Comparison of ENCODE assay signal across 8 mouse cellular contexts in the genomic region with DNA sequence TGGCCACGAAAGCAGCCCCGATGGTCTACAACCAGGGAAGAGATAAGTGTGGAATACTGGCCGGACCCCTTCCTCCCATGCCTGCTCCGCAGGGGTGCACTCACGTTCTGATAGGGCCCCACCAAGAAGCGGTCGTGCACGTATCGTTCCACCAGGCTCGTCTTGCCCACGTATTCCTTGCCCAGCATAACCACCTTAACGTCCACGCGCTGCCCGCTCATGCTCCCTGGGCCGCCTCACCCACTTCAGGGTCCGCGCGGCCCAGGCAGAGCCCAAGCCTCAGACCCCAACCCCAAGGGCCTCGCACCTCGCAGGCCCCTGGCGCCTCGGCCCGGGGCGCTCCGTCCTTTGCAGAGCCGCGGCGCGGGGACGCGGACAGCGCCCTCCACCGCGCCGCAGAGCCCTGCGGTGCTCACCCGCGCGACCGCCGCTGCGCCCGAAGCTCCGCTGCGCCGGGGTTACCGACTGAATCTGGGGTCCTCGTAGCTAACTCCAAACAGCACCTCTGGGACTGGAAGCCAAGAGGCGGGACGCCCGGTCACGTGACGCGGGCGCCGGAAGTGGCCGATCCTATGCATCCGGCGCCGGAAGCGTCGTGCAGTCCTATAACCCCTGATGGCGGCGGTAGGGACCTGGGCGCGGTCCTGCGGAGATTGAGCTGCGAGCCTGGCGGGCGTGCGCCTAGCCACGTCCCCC. TPM values are rescaled to one million over a fixed set of nuclear protein-coding genes. Genes with fewer than 3 reads are reported as not detected.
DNase-seq lines count a peak whose midpoint lies in the region; ATAC-seq and TF ChIP-seq lines count a peak whose summit lies in the region.

A gene (minus strand): TSS at position 513 of the 696 bp plus-strand sequence.

- peaks cover 34% of the 10 kb centered on the region for H3K4me1 ChIP-seq in heart, embryonic 10.5 days
- peaks cover 43% of the 10 kb centered on the region for H3K4me1 ChIP-seq in kidney, embryonic 15.5 days
- H3K4me1 ChIP-seq in liver, embryonic 11.5 days (replicated peaks; ENCODE audit: control insufficient read depth, insufficient read depth, low read length): peaks cover 18% of the 10 kb centered on the region

- peak within 1 kb of the TSS; percentile 92 for H3K4me3 ChIP-seq in C2C12 (ENCODE audit: insufficient read depth, poor library complexity, severe bottlenecking)
- H3K4me3 ChIP-seq in heart, embryonic 10.5 days: peak within 1 kb of the TSS; percentile 88
- peak within 1 kb of the TSS; percentile 83 for H3K4me3 ChIP-seq in kidney, embryonic 15.5 days (replicated peaks)
- H3K4me3 ChIP-seq in liver, embryonic 11.5 days (ENCODE audit: low read depth, low read length): peak within 1 kb of the TSS; percentile 94
- peak within 1 kb of the TSS; percentile 91 for H3K4me3 ChIP-seq in myocyte

- peak; percentile 92 for ATAC-seq in erythroblast, adult 5-6 weeks (replicated peaks; ENCODE audit: low FRiP score, poor library complexity, severe bottlenecking)
- peak; percentile 90 for ATAC-seq in kidney, embryonic 15.5 days (replicated peaks; ENCODE audit: low FRiP score)
- ATAC-seq in liver, embryonic 11.5 days (replicated peaks; ENCODE audit: low FRiP score): peak; percentile 93

- no peaks in the 10 kb centered on the region for H3K9me3 ChIP-seq in heart, embryonic 10.5 days
- H3K9me3 ChIP-seq in kidney, embryonic 15.5 days (replicated peaks): no peaks in the 10 kb centered on the region
- no peaks in the 10 kb centered on the region for H3K9me3 ChIP-seq in liver, embryonic 11.5 days (ENCODE audit: control insufficient read depth, low read length)

- H3K79me2 ChIP-seq in C2C12 (ENCODE audit: control insufficient read depth, insufficient read depth) (peaks cover 52% of the 10 kb centered on the region), myocyte (ENCODE audit: control insufficient read depth, insufficient read depth) (peaks cover 44% of the 10 kb centered on the region)

- peaks cover 49% of the 10 kb centered on the region for H3K36me3 ChIP-seq in C2C12 (ENCODE audit: control insufficient read depth, insufficient read depth)
- H3K36me3 ChIP-seq in heart, embryonic 10.5 days: peaks cover 72% of the 10 kb centered on the region
- H3K36me3 ChIP-seq in kidney, embryonic 15.5 days: peaks cover 77% of the 10 kb centered on the region
- H3K36me3 ChIP-seq in liver, embryonic 11.5 days (ENCODE audit: control insufficient read depth, insufficient read depth, low read length): peaks cover 40% of the 10 kb centered on the region
- H3K36me3 ChIP-seq in myocyte (ENCODE audit: control insufficient read depth, insufficient read depth): peaks cover 8% of the 10 kb centered on the region

- H3K27me3 ChIP-seq in C2C12 (ENCODE audit: control insufficient read depth, insufficient read depth, insufficient read length) (no peaks in the 10 kb centered on the region), myocyte (ENCODE audit: control insufficient read depth, insufficient read depth, insufficient read length) (no peaks in the 10 kb centered on the region)
- H3K27me3 ChIP-seq in heart, embryonic 10.5 days (ENCODE audit: insufficient read depth, poor library complexity, severe bottlenecking): no peaks in the 10 kb centered on the region
- H3K27me3 ChIP-seq in kidney, embryonic 15.5 days: no peaks in the 10 kb centered on the region
- no peaks in the 10 kb centered on the region for H3K27me3 ChIP-seq in liver, embryonic 11.5 days (replicated peaks; ENCODE audit: control insufficient read depth, insufficient read depth, low read length)

- whole genome bisulfite sequencing in heart, embryonic 10.5 days: under 1% methylated on average over 73 of the region's 73 CpGs
- WGBS in kidney, embryonic 15.5 days: under 1% methylated on average over 73 of the region's 73 CpGs
- WGBS in liver, embryonic 11.5 days: under 1% methylated on average over 72 of the region's 73 CpGs

- H3K4me2 ChIP-seq in kidney, embryonic 15.5 days: peak within 1 kb of the TSS; percentile 92
- peak within 1 kb of the TSS; percentile 99 for H3K4me2 ChIP-seq in liver, embryonic 11.5 days
- peak within 1 kb of the TSS; percentile 91 for H3K4me2 ChIP-seq in myocyte (ENCODE audit: low read depth)

- peak; percentile 91 for DNase-seq in brain, adult 2 months (ENCODE audit: low read depth, low spot score)
- DNase-seq in heart, embryonic 10.5 days (ENCODE audit: low spot score): peak; percentile 95
- peak; percentile 86 for DNase-seq in liver, embryonic 11.5 days (ENCODE audit: low spot score)
- DNase-seq in spleen, postnatal 4 days (ENCODE audit: low spot score in 2 of 2): peak; percentile 87 to 94

- H3K27ac ChIP-seq in heart, embryonic 10.5 days: peak within 1 kb of the TSS; percentile 96
- H3K27ac ChIP-seq in kidney, embryonic 15.5 days: peak within 1 kb of the TSS; percentile 82
- H3K27ac ChIP-seq in liver, embryonic 11.5 days (ENCODE audit: low read depth, low read length): peak within 1 kb of the TSS; percentile 72

- peak within 1 kb of the TSS; percentile 92 for H3ac ChIP-seq in C2C12 (ENCODE audit: control insufficient read depth, insufficient read length, low read depth)
- peak within 1 kb of the TSS; percentile 86 for H3ac ChIP-seq in myocyte (ENCODE audit: control insufficient read depth, insufficient read length)

- peaks cover 34% of the 10 kb centered on the region for H3K79me3 ChIP-seq in C2C12 (ENCODE audit: low read depth)

- no peak for TF ChIP-seq CTCF in C2C12 (IDR thresholded peaks at IDR 0.05; ENCODE audit: control insufficient read depth, insufficient read depth, insufficient read length)

- peak within 1 kb of the TSS; percentile 92 for H3K9ac ChIP-seq in kidney, embryonic 15.5 days
- H3K9ac ChIP-seq in liver, embryonic 11.5 days (ENCODE audit: low read depth, low read length): peak within 1 kb of the TSS; percentile 97

- peak; percentile 96 for TF ChIP-seq POLR2A in myocyte (IDR thresholded peaks at IDR 0.05; ENCODE audit: insufficient read length, low read depth)

TF ChIP-seq in C2C12, 6 proteins besides CTCF, POLR2A, EP300 and RAD21:
- TF ChIP-seq FOSL1 (IDR thresholded peaks at IDR 0.05; ENCODE audit: insufficient read depth, low read length, poor library complexity, severe bottlenecking) (no peak), USF1 (IDR thresholded peaks at IDR 0.05; ENCODE audit: low read depth) (peak; percentile 97), CEBPB (IDR thresholded peaks at IDR 0.05; ENCODE audit: low read depth) (no peak)
TF ChIP-seq in C2C12: peak in this region for 1.

TF ChIP-seq in myocyte, 11 proteins besides CTCF, POLR2A, EP300 and RAD21:
- TF ChIP-seq TCF3 (IDR thresholded peaks at IDR 0.05; ENCODE audit: insufficient read length, low read depth) (no peak), MYOD1 (IDR thresholded peaks at IDR 0.05; ENCODE audit: control insufficient read depth in 1 of 3, insufficient read length in 2 of 3, low read depth in 2 of 3) (peak in 1 of 3 experiments; percentile 9), USF1 (IDR thresholded peaks at IDR 0.05; ENCODE audit: low read depth) (peak; percentile 96), POLR2AphosphoS2 (IDR thresholded peaks at IDR 0.05; ENCODE audit: insufficient read length, low read depth) (peak; percentile 89)

RNA-seq across cellular contexts. Expression of the gene that starts here (rescaled TPM):
- polyA plus RNA-seq in C2C12 (2012; fragmentation: generic; extraction: Trizol) (54.3 TPM), myocyte (2012; fragmentation: generic; extraction: Trizol) (59.8 TPM)
- total RNA-seq in erythroblast, adult 5-6 weeks (2015; ENCODE audit: low replicate concordance): 44.1 and 62.1 TPM in 2 replicates
- total RNA-seq in erythroblast, adult 5-6 weeks (2017; ENCODE audit: low replicate concordance): 12.9 and 19.2 TPM in 2 replicates
- polyA plus RNA-seq in heart, embryonic 10.5 days (2016; fragmentation: Nextera tagmentation; extraction: Ambion mirVana): 57.4 and 76.2 TPM in 2 replicates
- 81.9 and 87.7 TPM in 2 replicates for polyA plus RNA-seq in kidney, embryonic 15.5 days (2015; fragmentation: Nextera tagmentation; extraction: Ambion mirVana)
- polyA plus RNA-seq in liver, embryonic 11.5 days (2014; fragmentation: Nextera tagmentation; extraction: Ambion mirVana): 78.7 and 79.6 TPM in 2 replicates

Comparison
In these comparisons a context has a peak if more than half of its experiments do, and no peak if none do; other contexts are left out.
1. Peak in every context shown above with its lines: DNase-seq, ATAC-seq, H3K4me3 ChIP-seq and H3K27ac ChIP-seq.